Mouse (Mus musculus) ES-E14 (cell line): ENCODE measurements around the gene Grk1. TPM values are rescaled to one million over a fixed set of nuclear protein-coding genes. Genes with fewer than 3 reads are reported as not detected.

Experiments
- DNase-seq: peaks from one replicate; pipeline ENCODE4 v3.0.0-alpha.2; 2013; ENCODE audit warnings: low read depth, low spot score
- H3K27ac ChIP-seq: 2 replicates; pipeline ENCODE4 v1.5.1; 2012; ENCODE audit warnings: low read depth, mild to moderate bottlenecking, low read length, moderate library complexity, mixed read lengths; ENCODE audit not compliant: poor library complexity, insufficient read depth, severe bottlenecking
- H3K36me3 ChIP-seq: 2 replicates; pipeline ENCODE4 v1.6.1; 2012; ENCODE audit warnings: mild to moderate bottlenecking, low read length, moderate library complexity, mixed read lengths; ENCODE audit not compliant: control insufficient read depth, poor library complexity, insufficient read depth, severe bottlenecking
- H3K4me1 ChIP-seq, 2 experiments: fragments of 150-350 bp in 1 of 2; sonication (generic) in 1 of 2; 2 replicates each; pipeline ENCODE4 v1.6.1; 2012; ENCODE audit warnings: low read length in 2 of 2, mild to moderate bottlenecking in 1 of 2, mixed read lengths in 1 of 2; ENCODE audit not compliant: control insufficient read depth in 2 of 2, insufficient read depth in 2 of 2, poor library complexity in 1 of 2
- H3K4me3 ChIP-seq, 2 experiments: fragments of 150-350 bp in 1 of 2; sonication (generic) in 1 of 2; 2 replicates each; pipeline ENCODE4 v1.5.1; 2012; ENCODE audit warnings: low read length in 2 of 2, low read depth in 1 of 2, mild to moderate bottlenecking in 1 of 2, mixed read lengths in 1 of 2; ENCODE audit not compliant: insufficient read depth in 1 of 2, poor library complexity in 1 of 2, severe bottlenecking in 1 of 2
- H3K9ac ChIP-seq: 2 replicates; pipeline ENCODE4 v1.6.1; 2012; ENCODE audit warnings: low read depth, mild to moderate bottlenecking, low read length, mixed read lengths; ENCODE audit not compliant: poor library complexity, insufficient read depth, severe bottlenecking
- H3K9me3 ChIP-seq: fragments of 150-350 bp; sonication (generic); 2 replicates; pipeline ENCODE4 v1.6.1; 2012; ENCODE audit warnings: low read depth, mild to moderate bottlenecking, low read length; ENCODE audit not compliant: control insufficient read depth, insufficient read depth
- CHD2 ChIP-seq: IDR thresholded peaks from 2 replicates; pipeline ENCODE4 v1.6.1; 2014; ENCODE audit warnings: mild to moderate bottlenecking, low read depth, low read length, inconsistent platforms
- HCFC1 ChIP-seq: IDR thresholded peaks from 2 replicates; pipeline ENCODE4 v1.6.1; 2012; ENCODE audit warnings: low read length, inconsistent platforms, borderline replicate concordance; ENCODE audit not compliant: insufficient read depth
- MAFK ChIP-seq: IDR thresholded peaks from 2 replicates; pipeline ENCODE4 v1.6.1; 2014; ENCODE audit warnings: mild to moderate bottlenecking, low read depth, low read length, inconsistent platforms; ENCODE audit not compliant: insufficient read depth
- ZC3H11A ChIP-seq: IDR thresholded peaks from 2 replicates; pipeline ENCODE4 v1.6.1; 2012; ENCODE audit warnings: low read depth, mild to moderate bottlenecking, inconsistent platforms, low read length, borderline replicate concordance
- ZNF384 ChIP-seq: IDR thresholded peaks from 2 replicates; pipeline ENCODE4 v1.6.1; 2012; ENCODE audit warnings: low read depth, low read length, inconsistent platforms
- in situ Hi-C, 2 experiments: fragments of 600-800 bp; cut with MboI; formaldehyde crosslinking; loops; one replicate each; pipeline ENCODE4 v1.15.1; 2025; ENCODE audit warnings: low sequenced_read_pairs in 2 of 2, inconsistent platforms in 1 of 2; ENCODE audit not compliant: unreplicated experiment in 2 of 2
- total RNA-seq: library from RNA; depleted of rRNA; stranded (reverse); fragments of 300-350 nt; gene quantifications from 2 replicates; pipeline ENCODE4 v1.2.3, GENCODE M21; 2012

The Grk1 gene
- total RNA-seq, 1 experiment, result 0.04 TPM

DNA sequence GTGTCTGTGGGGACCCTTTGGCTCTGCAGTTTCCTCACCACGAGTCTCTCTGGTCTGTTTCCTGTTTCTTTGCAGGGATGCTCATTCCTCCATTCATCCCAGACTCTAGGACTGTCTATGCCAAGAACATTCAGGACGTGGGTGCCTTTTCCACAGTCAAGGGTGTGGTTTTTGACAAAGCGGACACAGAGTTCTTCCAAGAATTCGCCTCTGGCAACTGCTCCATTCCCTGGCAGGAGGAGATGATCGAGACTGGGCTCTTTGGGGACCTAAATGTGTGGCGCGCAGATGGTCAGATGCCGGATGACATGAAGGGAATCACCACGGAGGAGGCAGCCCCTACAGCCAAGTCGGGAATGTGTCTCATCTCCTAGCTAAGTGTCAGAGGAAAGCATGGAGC lies 11.0 kb downstream of the Grk1 start:
- DNase-seq, result no peak
- Histone ChIP-seq H3K36me3 (no peaks in the 10 kb centered on the region), H3K27ac (no peak overlapping the region), H3K4me3 (no peak overlapping the region), H3K4me1 (no peaks in the 10 kb centered on the region), H3K9ac (no peak overlapping the region), H3K9me3 (no peaks in the 10 kb centered on the region)
- no peak for TF ChIP-seq ZC3H11A
- TF ChIP-seq MAFK, result no peak
- TF ChIP-seq ZNF384, result no peak
- TF ChIP-seq CHD2, result no peak
- no peak for TF ChIP-seq HCFC1
- in situ Hi-C loops, result loop anchor here (5.0 to 25.0 kb wide), 2 partner anchors 336 to 346 kb away; partner anchors contain the start of gene Cdc16 (in 1 of the 2)

DNA sequence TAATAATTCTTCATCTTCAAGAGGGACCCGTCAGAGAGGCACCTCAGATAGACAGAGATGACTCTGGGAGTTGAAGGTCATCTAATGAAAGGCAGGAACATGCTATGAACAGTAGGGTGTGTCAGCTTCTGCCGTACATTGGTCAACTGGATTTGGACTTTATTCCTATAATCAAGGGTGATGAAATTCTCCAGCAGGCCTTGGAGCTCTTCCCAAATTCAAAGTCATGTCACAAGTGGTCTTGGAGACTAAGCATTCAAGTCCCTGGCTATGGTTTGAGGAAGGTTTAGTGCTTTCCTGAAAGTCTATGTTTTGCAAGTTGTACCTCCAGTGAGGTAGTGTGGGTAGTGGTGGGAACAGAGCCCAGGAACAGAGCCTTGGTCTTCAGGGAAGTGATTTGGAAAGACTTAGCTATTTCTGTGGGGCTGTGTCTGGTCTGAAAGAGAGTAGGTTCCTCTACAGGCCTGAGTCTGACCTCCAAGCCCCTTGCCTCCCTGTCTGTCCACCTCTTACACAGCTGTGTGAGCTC lies 14.3 kb downstream of the Grk1 start:
- Histone ChIP-seq H3K4me1 (no peaks in the 10 kb centered on the region), H3K36me3 (no peaks in the 10 kb centered on the region), H3K4me3 (no peak overlapping the region), H3K9me3 (no peaks in the 10 kb centered on the region), H3K27ac (no peak overlapping the region), H3K9ac (no peak overlapping the region)
- no peak for TF ChIP-seq MAFK
- TF ChIP-seq ZC3H11A, result no peak
- no peak for TF ChIP-seq ZNF384
- no peak for TF ChIP-seq CHD2
- no peak for TF ChIP-seq HCFC1
- in situ Hi-C loops, result loop anchor here (5.0 to 25.0 kb wide), 2 partner anchors 333 to 343 kb away; partner anchors contain the start of gene Cdc16 (in 1 of the 2)
- DNase-seq, result no peak

DNA sequence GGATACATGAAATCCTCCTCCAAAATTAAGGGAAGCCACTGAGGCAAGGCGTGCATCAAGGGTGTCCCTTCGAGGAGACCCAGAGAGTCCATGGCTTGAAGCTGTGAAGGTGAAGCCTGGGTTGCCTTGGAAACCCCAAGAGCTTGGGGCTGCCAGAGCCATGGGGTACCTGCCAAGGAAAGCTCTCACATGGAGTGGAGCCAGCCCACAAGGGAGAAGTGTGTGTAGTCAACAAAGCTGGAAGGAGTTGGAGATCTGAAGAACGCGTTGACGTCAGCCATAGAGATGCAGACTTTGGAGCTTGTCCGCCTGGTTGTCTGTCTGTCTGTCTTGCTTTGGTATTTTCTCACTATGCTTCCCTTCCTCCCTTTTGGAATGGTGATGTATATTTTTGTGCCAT lies 16.1 kb downstream of the Grk1 start:
- Histone ChIP-seq H3K4me1 (no peaks in the 10 kb centered on the region), H3K9me3 (no peaks in the 10 kb centered on the region), H3K9ac (no peak overlapping the region), H3K27ac (no peak overlapping the region), H3K36me3 (no peaks in the 10 kb centered on the region), H3K4me3 (no peak overlapping the region)
- TF ChIP-seq MAFK (no peak), ZC3H11A (no peak), HCFC1 (no peak), CHD2 (no peak), ZNF384 (no peak)
- in situ Hi-C loops, result loop anchor here in 1 of 2 experiments (25.0 kb wide), 1 partner anchor 341 kb away; the partner anchor contains the start of gene Cdc16
- no peak for DNase-seq

DNA sequence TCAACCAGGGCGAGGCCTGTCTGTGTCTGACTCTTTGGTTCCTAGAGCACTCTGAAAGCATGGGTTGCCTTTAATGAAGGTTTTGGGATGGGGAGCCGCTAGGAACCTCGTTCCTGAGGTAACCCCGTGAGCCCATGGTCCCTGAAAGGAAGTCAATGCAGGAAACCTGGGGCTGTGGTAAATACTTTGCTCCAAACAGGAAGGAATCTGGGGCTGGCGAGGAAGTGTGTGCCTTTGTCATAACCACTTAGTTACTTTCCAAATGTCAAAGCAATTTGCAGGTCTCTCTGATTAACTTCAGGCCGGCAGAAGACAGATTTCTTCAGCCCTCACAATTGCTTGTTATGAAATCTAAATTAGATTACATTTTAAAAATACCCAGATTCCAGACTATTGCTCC lies 22.5 kb downstream of the Grk1 start:
- DNase-seq, result no peak
- H3K4me1 ChIP-seq, result no peaks in the 10 kb centered on the region
- H3K4me3 ChIP-seq, result no peak overlapping the region
- H3K9ac ChIP-seq, result no peak overlapping the region
- H3K9me3 ChIP-seq, result no peaks in the 10 kb centered on the region
- H3K36me3 ChIP-seq, result no peaks in the 10 kb centered on the region
- H3K27ac ChIP-seq, result no peak overlapping the region
- in situ Hi-C loops, result no loop called here
- TF ChIP-seq ZC3H11A, result no peak
- TF ChIP-seq CHD2, result no peak
- no peak for TF ChIP-seq ZNF384
- TF ChIP-seq HCFC1, result no peak
- no peak for TF ChIP-seq MAFK

DNA sequence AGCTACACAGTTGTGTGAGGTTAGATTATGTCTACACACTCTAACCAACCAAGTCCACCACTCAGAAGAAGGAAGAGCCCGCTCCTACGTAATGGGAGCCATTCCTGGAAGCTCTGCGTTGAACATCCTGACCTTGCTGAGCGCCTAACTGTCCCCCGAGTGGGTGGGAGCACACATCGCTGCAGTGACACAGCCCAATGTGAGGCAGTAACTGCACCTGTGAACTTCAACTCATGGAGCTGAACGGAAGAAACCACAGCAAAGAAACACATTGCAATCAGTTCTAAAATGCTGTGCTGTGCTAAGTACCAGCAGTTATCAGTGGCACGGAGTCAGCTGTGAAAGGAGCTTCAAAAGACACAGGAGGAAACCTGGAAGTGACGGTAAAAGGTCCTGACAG lies 23.3 kb downstream of the Grk1 start:
- Histone ChIP-seq H3K36me3 (no peaks in the 10 kb centered on the region), H3K9ac (no peak overlapping the region), H3K4me3 (no peak overlapping the region), H3K4me1 (no peaks in the 10 kb centered on the region), H3K9me3 (no peaks in the 10 kb centered on the region), H3K27ac (no peak overlapping the region)
- TF ChIP-seq MAFK (no peak), ZNF384 (no peak), CHD2 (no peak), ZC3H11A (no peak), HCFC1 (no peak)
- DNase-seq, result no peak
- in situ Hi-C loops, result no loop called here
